Mouse (Mus musculus): ENCODE measurements around the gene Mme.

Mme gene

GRCm38 (mm10) chr3:63241099-63241587 is at the start of gene Mme:
Mme (plus strand) TSS chr3:63241537.
- no peak for DNase-seq (ENCODE audit: low read depth, low spot score)

- DNase-seq (ENCODE audit: low read depth, low spot score), result no peak
Observed at GRCm38 (mm10) chr3:63196565-63196964, 44.8 kb upstream of the Mme start.

GRCm38 (mm10) chr3:63198026-63198425 is 43.3 kb upstream of the Mme start:
- no peak for DNase-seq (ENCODE audit: low read depth, low spot score)

- DNase-seq (ENCODE audit: low read depth, low spot score), result no peak
Observed at GRCm38 (mm10) chr3:63221867-63222591, 19.3 kb upstream of the Mme start.

- DNase-seq (ENCODE audit: low read depth, low spot score), result no peak
Observed at GRCm38 (mm10) chr3:63223676-63224075, 17.7 kb upstream of the Mme start.

GRCm38 (mm10) chr3:63235957-63236356 is 5.4 kb upstream of the Mme start:
- no peak for DNase-seq (ENCODE audit: low read depth, low spot score)

- no peak for DNase-seq (ENCODE audit: low read depth, low spot score)
Observed at GRCm38 (mm10) chr3:63243721-63244120, 2.4 kb downstream of the Mme start.

- no peak for DNase-seq (ENCODE audit: low read depth, low spot score)
Observed at GRCm38 (mm10) chr3:63272091-63272490, 30.8 kb downstream of the Mme start.

GRCm38 (mm10) chr3:63294316-63294715 is 53.0 kb downstream of the Mme start:
- DNase-seq (ENCODE audit: low read depth, low spot score), result no peak

GRCm38 (mm10) chr3:63294791-63295190 is 53.5 kb downstream of the Mme start:
- DNase-seq (ENCODE audit: low read depth, low spot score), result no peak

GRCm38 (mm10) chr3:63295237-63295636 is 53.9 kb downstream of the Mme start:
- DNase-seq (ENCODE audit: low read depth, low spot score), result no peak

- no peak for DNase-seq (ENCODE audit: low read depth, low spot score)
Observed at GRCm38 (mm10) chr3:63295657-63296231, 54.4 kb downstream of the Mme start.

- DNase-seq (ENCODE audit: low read depth, low spot score), result no peak
Observed at GRCm38 (mm10) chr3:63296411-63296810, 55.1 kb downstream of the Mme start.

GRCm38 (mm10) chr3:63297787-63298186 is 56.5 kb downstream of the Mme start:
- DNase-seq (ENCODE audit: low read depth, low spot score), result no peak

GRCm38 (mm10) chr3:63315211-63315760 is 73.9 kb downstream of the Mme start:
- no peak for DNase-seq (ENCODE audit: low read depth, low spot score)

- no peak for DNase-seq (ENCODE audit: low read depth, low spot score)
Observed at GRCm38 (mm10) chr3:63317496-63317895, 76.2 kb downstream of the Mme start.

- no peak for DNase-seq (ENCODE audit: low read depth, low spot score)
Observed at GRCm38 (mm10) chr3:63325615-63326014, 84.3 kb downstream of the Mme start.

- DNase-seq (ENCODE audit: low read depth, low spot score), result no peak
Observed at GRCm38 (mm10) chr3:63340110-63340509, 98.8 kb downstream of the Mme start.

- DNase-seq (ENCODE audit: low read depth, low spot score), result no peak
Observed at GRCm38 (mm10) chr3:63340546-63340945, 99.2 kb downstream of the Mme start.

- DNase-seq (ENCODE audit: low read depth, low spot score), result no peak
Observed at GRCm38 (mm10) chr3:63341481-63341880, 100.1 kb downstream of the Mme start.

- DNase-seq (ENCODE audit: low read depth, low spot score), result no peak
Observed at GRCm38 (mm10) chr3:63344998-63345397, 103.7 kb downstream of the Mme start.

GRCm38 (mm10) chr3:63348893-63349426 is 107.6 kb downstream of the Mme start:
- DNase-seq (ENCODE audit: low read depth, low spot score), result no peak

- DNase-seq (ENCODE audit: low read depth, low spot score), result no peak
Observed at GRCm38 (mm10) chr3:63350242-63350641, 108.9 kb downstream of the Mme start.

Data from CD4-positive, CD25-positive, alpha-beta regulatory T cell, adult 2 months (primary cell).